Mouse (Mus musculus) kidney, embryonic 16.5 days (tissue): Measurements from ENCODE around the gene Peak1. TPM values are rescaled to one million over a fixed set of nuclear protein-coding genes. Genes with fewer than 3 reads are reported as not detected.

Experiments used
- ATAC-seq: fragments of 200-750 bp; cut with Nextera tagmentation; 2 replicates; pipeline ENCODE4 v1.8.0; 2017; ENCODE audit warnings: moderate TSS enrichment; ENCODE audit not compliant: low FRiP score, low TSS enrichment
- H3K27ac ChIP-seq: fragments of 300-500 bp; sonication (generic); 2 replicates; pipeline ENCODE4 v1.5.1; 2014; ENCODE audit warnings: low read length
- H3K27me3 ChIP-seq: fragments of 300-500 bp; sonication (generic); 2 replicates; pipeline ENCODE4 v1.6.1; 2014; ENCODE audit warnings: low read length, control low read depth, mixed read lengths; ENCODE audit not compliant: insufficient read depth
- H3K36me3 ChIP-seq: fragments of 300-500 bp; sonication (generic); 2 replicates; pipeline ENCODE4 v1.6.1; 2014; ENCODE audit warnings: low read length, control low read depth, mixed read lengths; ENCODE audit not compliant: insufficient read depth
- H3K4me1 ChIP-seq: fragments of 300-500 bp; sonication (generic); 2 replicates; pipeline ENCODE4 v1.6.1; 2014; ENCODE audit warnings: low read length, control low read depth, mixed read lengths; ENCODE audit not compliant: insufficient read depth
- H3K4me2 ChIP-seq: fragments of 300-500 bp; sonication (generic); replicated peaks from 2 replicates; pipeline ENCODE4 v1.6.1; 2014; ENCODE audit warnings: low read depth, low read length
- H3K4me3 ChIP-seq: fragments of 300-500 bp; sonication (generic); 2 replicates; pipeline ENCODE4 v1.5.1; 2014; ENCODE audit warnings: mild to moderate bottlenecking, low read length
- H3K9ac ChIP-seq: fragments of 300-500 bp; sonication (generic); replicated peaks from 2 replicates; pipeline ENCODE4 v1.6.1; 2014; ENCODE audit warnings: low read length
- H3K9me3 ChIP-seq: fragments of 300-500 bp; sonication (generic); 2 replicates; pipeline ENCODE4 v1.6.1; 2016; ENCODE audit warnings: low read length, control low read depth
- WGBS: fragments of 180-500 bp; shearing (Covaris S2); extraction: QIAGEN DNeasy Blood & Tissue Kit; methylation state at CpG from one replicate; pipeline ENCODE4 v1.1.7; 2014; 5-methylcytosine and 5-hydroxymethylcytosine counted together
- polyA plus RNA-seq: library from polyadenylated mRNA; unstranded; fragments of >200 nt; fragmentation: Nextera tagmentation; extraction: Ambion mirVana; gene quantifications from 2 replicates; pipeline ENCODE4 v1.2.1, GENCODE M21; 2015

Gene Peak1
- polyA plus RNA-seq, 1 experiment from 2014 or later: 14.0 TPM

GRCm38 (mm10) chr9:56196921-56197320, 220.9 kb downstream of the Peak1 start:
- H3K4me3 ChIP-seq: no peak overlapping the region
- H3K36me3 ChIP-seq: no peaks in the 10 kb centered on the region
- H3K27me3 ChIP-seq: no peaks in the 10 kb centered on the region; the same call in 1 of the 2 replicates
- H3K9ac ChIP-seq: no peak overlapping the region
- WGBS: 86% methylated on average over 4 of the region's 4 CpGs
- ATAC-seq: no peak
- H3K9me3 ChIP-seq: no peaks in the 10 kb centered on the region
- H3K4me2 ChIP-seq: no peak overlapping the region
- peaks cover 31% of the 10 kb centered on the region for H3K4me1 ChIP-seq
- H3K27ac ChIP-seq: no peak overlapping the region

- no peak overlapping the region for H3K27ac ChIP-seq
- H3K4me2 ChIP-seq: no peak overlapping the region
- WGBS: 44% methylated on average over 3 of the region's 3 CpGs
- H3K27me3 ChIP-seq: no peaks in the 10 kb centered on the region; the same call in 1 of the 2 replicates
- H3K4me3 ChIP-seq: no peak overlapping the region
- no peak for ATAC-seq
- H3K4me1 ChIP-seq: peaks cover 31% of the 10 kb centered on the region
- H3K9ac ChIP-seq: no peak overlapping the region
- H3K9me3 ChIP-seq: no peaks in the 10 kb centered on the region
- H3K36me3 ChIP-seq: no peaks in the 10 kb centered on the region
Measured at GRCm38 (mm10) chr9:56195193-56195592, 222.7 kb downstream of the Peak1 start.

- H3K27me3 ChIP-seq: no peaks in the 10 kb centered on the region; the same call in 1 of the 2 replicates
- no peak overlapping the region for H3K4me2 ChIP-seq
- no peaks in the 10 kb centered on the region for H3K9me3 ChIP-seq
- WGBS: 27% methylated on average over 11 of the region's 11 CpGs
- H3K4me1 ChIP-seq: peaks cover 23% of the 10 kb centered on the region
- no peak overlapping the region for H3K27ac ChIP-seq
- no peak overlapping the region for H3K4me3 ChIP-seq
- no peak overlapping the region for H3K9ac ChIP-seq
- no peaks in the 10 kb centered on the region for H3K36me3 ChIP-seq
- ATAC-seq: peak; percentile 78
Measured at GRCm38 (mm10) chr9:56191498-56192455, 226.1 kb downstream of the Peak1 start.

- no peak for ATAC-seq
- Histone ChIP-seq H3K36me3 (no peaks in the 10 kb centered on the region), H3K4me1 (0 out of 2 replicates have a peak, but pooled peaks cover 8% of the 10 kb centered on the region), H3K9me3 (no peaks in the 10 kb centered on the region), H3K27ac (no peak overlapping the region), H3K4me3 (no peak overlapping the region), H3K4me2 (no peak overlapping the region), H3K9ac (no peak overlapping the region), H3K27me3 (no peaks in the 10 kb centered on the region)
- WGBS: 48% methylated on average over 8 of the region's 8 CpGs
Measured at GRCm38 (mm10) chr9:56180118-56180781, 237.6 kb downstream of the Peak1 start.

DNA sequence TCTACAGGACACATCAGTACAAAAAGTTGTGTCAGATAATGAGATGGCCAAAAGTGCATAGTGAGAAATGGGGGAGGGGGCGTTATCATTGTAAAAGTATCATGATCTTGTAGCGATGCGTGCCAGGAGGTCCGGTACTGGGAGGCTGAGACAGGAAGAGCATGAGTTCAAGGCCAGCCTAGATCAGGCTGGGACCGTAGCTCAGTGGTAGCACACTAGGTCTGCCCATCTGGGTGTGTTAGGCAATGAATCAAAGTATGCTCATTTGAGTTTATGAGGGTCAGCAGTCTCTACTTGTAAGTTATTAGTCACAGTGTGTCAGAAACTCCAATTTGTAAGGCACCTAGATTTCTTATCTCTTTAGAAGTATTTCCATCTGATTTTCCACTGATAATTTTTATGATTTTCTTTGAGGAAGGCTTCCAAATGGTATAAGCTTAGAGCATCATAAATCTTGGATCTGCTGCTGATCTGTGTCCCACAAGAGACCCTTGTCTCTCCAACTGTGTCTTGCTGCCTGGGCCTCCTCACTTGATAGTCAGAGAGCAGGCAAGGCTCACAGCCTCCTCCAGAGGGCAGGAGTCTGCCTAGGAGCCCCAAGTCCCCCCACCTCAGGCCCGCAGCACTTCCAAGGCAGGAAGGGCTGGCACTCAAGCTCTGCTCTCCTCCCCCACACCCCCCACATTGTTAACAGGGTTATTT, 238.3 kb downstream of the Peak1 start:
- no peaks in the 10 kb centered on the region for H3K27me3 ChIP-seq
- H3K4me2 ChIP-seq: no peak overlapping the region
- H3K4me1 ChIP-seq: 0 out of 2 replicates have a peak, but pooled peaks cover 8% of the 10 kb centered on the region
- ATAC-seq: no peak
- no peak overlapping the region for H3K9ac ChIP-seq
- WGBS: 72% methylated on average over 6 of the region's 6 CpGs
- H3K9me3 ChIP-seq: no peaks in the 10 kb centered on the region
- no peaks in the 10 kb centered on the region for H3K36me3 ChIP-seq
- H3K4me3 ChIP-seq: no peak overlapping the region
- no peak overlapping the region for H3K27ac ChIP-seq

DNA sequence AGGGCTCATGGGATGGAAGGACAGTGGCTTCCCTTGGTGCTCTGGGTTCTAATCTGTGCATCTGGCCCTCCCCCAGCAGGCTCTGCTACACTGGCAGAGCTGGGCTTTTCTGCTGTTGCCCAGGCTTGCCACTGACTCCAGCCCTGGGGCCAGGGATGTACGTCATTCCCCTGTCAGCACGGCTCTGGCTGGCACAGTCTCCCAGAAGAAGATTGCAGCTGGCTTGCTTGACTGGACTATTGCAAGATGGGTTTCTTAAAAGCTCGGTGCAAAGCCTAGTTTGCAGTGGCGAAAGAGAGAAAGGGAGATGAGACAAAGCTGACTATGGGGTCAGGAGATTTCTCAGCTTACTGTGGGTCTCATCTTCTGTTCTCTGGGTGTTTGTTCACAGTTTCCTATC, 240.5 kb downstream of the Peak1 start:
- no peak for ATAC-seq
- Histone ChIP-seq H3K4me2 (no peak overlapping the region), H3K4me1 (0 out of 2 replicates have a peak, but pooled peaks cover 8% of the 10 kb centered on the region), H3K27me3 (no peaks in the 10 kb centered on the region), H3K36me3 (no peaks in the 10 kb centered on the region), H3K9me3 (no peaks in the 10 kb centered on the region), H3K9ac (no peak overlapping the region), H3K4me3 (no peak overlapping the region), H3K27ac (no peak overlapping the region)
- WGBS: 73% methylated on average over 4 of the region's 4 CpGs

GRCm38 (mm10) chr9:56175316-56175715, 242.6 kb downstream of the Peak1 start:
- H3K4me3 ChIP-seq: no peak overlapping the region
- H3K9ac ChIP-seq: no peak overlapping the region
- H3K9me3 ChIP-seq: no peaks in the 10 kb centered on the region
- H3K4me2 ChIP-seq: no peak overlapping the region
- H3K27me3 ChIP-seq: no peaks in the 10 kb centered on the region
- H3K36me3 ChIP-seq: no peaks in the 10 kb centered on the region
- 0 out of 2 replicates have a peak, but pooled peaks cover 7% of the 10 kb centered on the region for H3K4me1 ChIP-seq
- H3K27ac ChIP-seq: no peak overlapping the region
- ATAC-seq: no peak
- 71% methylated on average over 3 of the region's 3 CpGs for WGBS

GRCm38 (mm10) chr9:56167690-56168089, 250.2 kb downstream of the Peak1 start:
- Histone ChIP-seq H3K4me2 (no peak overlapping the region), H3K4me3 (no peak overlapping the region), H3K9me3 (no peaks in the 10 kb centered on the region), H3K27me3 (no peaks in the 10 kb centered on the region), H3K9ac (no peak overlapping the region), H3K36me3 (no peaks in the 10 kb centered on the region), H3K27ac (no peak overlapping the region), H3K4me1 (no peaks in the 10 kb centered on the region)
- 77% methylated on average over 6 of the region's 6 CpGs for whole genome bisulfite sequencing
- ATAC-seq: no peak

- 53% methylated on average over 5 of the region's 5 CpGs for WGBS
- Histone ChIP-seq H3K27ac (no peak overlapping the region), H3K9me3 (no peaks in the 10 kb centered on the region), H3K4me1 (peaks cover 3% of the 10 kb centered on the region; the same call in 1 of the 2 replicates), H3K4me2 (no peak overlapping the region), H3K27me3 (no peaks in the 10 kb centered on the region), H3K4me3 (no peak overlapping the region), H3K9ac (no peak overlapping the region), H3K36me3 (no peaks in the 10 kb centered on the region)
- no peak for ATAC-seq
Measured at GRCm38 (mm10) chr9:56166161-56166560, 251.7 kb downstream of the Peak1 start.
